Mouse (Mus musculus) liver, embryonic 14.5 days (tissue): ENCODE data around the gene Dvl3.

Source experiments
- CTCF ChIP-seq: IDR thresholded peaks from 2 replicates; pipeline ENCODE4 v1.5.1; 2016; ENCODE audit warnings: antibody characterized with exemption, low read depth, control low read depth
- EP300 ChIP-seq: IDR thresholded peaks from 2 replicates; pipeline ENCODE4 v1.6.1; 2016; ENCODE audit warnings: antibody characterized with exemption, low read depth

DNA sequence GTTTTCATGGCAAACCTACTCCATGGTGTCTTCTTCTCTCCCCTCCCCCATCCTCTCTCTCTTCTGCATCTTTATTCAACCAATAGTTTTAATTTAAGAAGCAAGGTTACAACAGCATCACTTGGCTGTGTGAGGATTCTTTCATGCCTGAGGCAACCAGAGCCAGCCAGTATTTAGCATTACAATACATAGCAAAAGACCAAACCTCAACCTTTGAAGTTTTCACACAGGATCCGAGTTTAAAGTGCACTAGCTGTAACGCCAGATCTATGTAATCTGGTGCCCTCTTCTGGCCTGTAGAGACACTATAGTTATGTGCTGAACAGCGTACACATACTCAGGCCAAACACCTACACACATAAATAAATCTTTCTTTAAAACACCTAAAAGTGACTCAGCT, 36.7 kb upstream of the Dvl3 start:
- peak; percentile 41; the same call in 1 of the 2 replicates for TF ChIP-seq CTCF
- TF ChIP-seq EP300 = no peak
